Mouse (Mus musculus) intestine, postnatal 0 days (tissue): ENCODE data around the gene Rnf8. TPM values are rescaled to one million over a fixed set of nuclear protein-coding genes. Genes with fewer than 3 reads are reported as not detected.

Source experiments
- ATAC-seq: fragments of 200-750 bp; cut with Nextera tagmentation; 2 replicates; pipeline ENCODE4 v1.8.0; 2017; ENCODE audit warnings: mild to moderate bottlenecking, moderate TSS enrichment, moderate library complexity
- H3K27ac ChIP-seq: fragments of 300-500 bp; sonication (generic); 2 replicates; pipeline ENCODE4 v1.5.1; 2014; ENCODE audit warnings: mild to moderate bottlenecking, low read depth, low read length, moderate library complexity
- H3K27me3 ChIP-seq: fragments of 300-500 bp; sonication (generic); replicated peaks from 2 replicates; pipeline ENCODE4 v1.6.1; 2014; ENCODE audit warnings: low read length, mixed read lengths; ENCODE audit not compliant: control insufficient read depth, insufficient read depth
- H3K36me3 ChIP-seq: fragments of 300-500 bp; sonication (generic); 2 replicates; pipeline ENCODE4 v1.6.1; 2014; ENCODE audit warnings: mild to moderate bottlenecking, moderate library complexity; ENCODE audit not compliant: control insufficient read depth, insufficient read depth
- H3K4me1 ChIP-seq: fragments of 300-500 bp; sonication (generic); replicated peaks from 2 replicates; pipeline ENCODE4 v1.6.1; 2014; ENCODE audit warnings: antibody characterized with exemption, low read length, mixed read lengths; ENCODE audit not compliant: control insufficient read depth, insufficient read depth
- H3K4me2 ChIP-seq: fragments of 300-500 bp; sonication (generic); replicated peaks from 2 replicates; pipeline ENCODE4 v1.6.1; 2014; ENCODE audit warnings: low read depth, mild to moderate bottlenecking, moderate library complexity
- H3K4me3 ChIP-seq: fragments of 300-500 bp; sonication (generic); 2 replicates; pipeline ENCODE4 v1.5.1; 2014; ENCODE audit warnings: low read depth, low read length
- H3K9ac ChIP-seq: fragments of 300-500 bp; sonication (generic); 2 replicates; pipeline ENCODE4 v1.6.1; 2014; ENCODE audit warnings: mild to moderate bottlenecking, low read depth, low read length
- H3K9me3 ChIP-seq: fragments of 300-500 bp; sonication (generic); 2 replicates; pipeline ENCODE4 v1.6.1; 2016; ENCODE audit warnings: mixed run types; ENCODE audit not compliant: control insufficient read depth
- CTCF ChIP-seq: sonication (generic); IDR thresholded peaks from 2 replicates; pipeline ENCODE4 v1.5.1; 2016; ENCODE audit warnings: low read depth, mild to moderate bottlenecking, control low read depth, antibody characterized with exemption, moderate library complexity
- WGBS: fragments of 180-500 bp; shearing (Covaris S2); extraction: QIAGEN DNeasy Blood & Tissue Kit; methylation state at CpG from one replicate; pipeline ENCODE4 v1.1.7; 2014; 5-methylcytosine and 5-hydroxymethylcytosine counted together
- polyA plus RNA-seq: library from polyadenylated mRNA; unstranded; fragments of >200 nt; fragmentation: Nextera tagmentation; extraction: Ambion mirVana; gene quantifications from 2 replicates; pipeline ENCODE4 v1.2.1, GENCODE M21; 2015

Rnf8 gene
- polyA plus RNA-seq, 1 experiment from 2014 or later: 26.7 TPM

DNA sequence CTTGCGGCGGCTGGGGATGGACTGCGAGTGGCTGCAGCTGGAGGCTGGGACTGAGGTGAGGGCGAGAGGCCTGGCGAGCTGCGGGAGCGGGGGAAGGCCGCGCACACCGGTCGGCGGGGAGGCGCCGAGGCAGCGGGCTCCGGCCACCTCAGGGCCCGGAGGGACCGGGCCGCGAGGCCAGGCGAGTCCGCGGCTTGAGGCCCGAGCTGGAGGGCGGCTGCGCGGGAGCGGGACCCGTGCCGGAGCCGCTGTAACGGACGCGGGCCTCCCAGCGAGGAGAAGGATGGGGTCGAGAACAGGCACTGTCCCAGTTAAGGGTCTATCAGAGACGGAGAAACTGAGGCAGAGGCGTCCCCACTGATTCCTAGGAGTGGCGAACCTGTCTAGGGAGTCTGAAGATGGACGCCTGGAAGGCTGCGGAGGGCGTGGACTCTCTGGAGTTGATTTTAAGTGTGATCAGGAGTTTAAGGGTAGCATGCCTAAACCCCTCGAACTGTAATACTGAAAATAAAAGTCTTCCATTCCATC is 498 bp downstream of the Rnf8 start:
- Histone ChIP-seq H3K27me3 (no peaks in the 10 kb centered on the region), H3K4me1 (peaks cover 3% of the 10 kb centered on the region; the same call in 1 of the 2 replicates), H3K4me3 (peak overlapping the region; percentile 97), H3K9ac (peak overlapping the region; percentile 98), H3K36me3 (peaks cover 6% of the 10 kb centered on the region; the same call in 1 of the 2 replicates), H3K9me3 (no peaks in the 10 kb centered on the region), H3K4me2 (peak overlapping the region; percentile 82), H3K27ac (peak overlapping the region; percentile 96)
- TF ChIP-seq CTCF: no peak
- under 1% methylated on average over 43 of the region's 43 CpGs for WGBS
- ATAC-seq: peak; percentile 55

DNA sequence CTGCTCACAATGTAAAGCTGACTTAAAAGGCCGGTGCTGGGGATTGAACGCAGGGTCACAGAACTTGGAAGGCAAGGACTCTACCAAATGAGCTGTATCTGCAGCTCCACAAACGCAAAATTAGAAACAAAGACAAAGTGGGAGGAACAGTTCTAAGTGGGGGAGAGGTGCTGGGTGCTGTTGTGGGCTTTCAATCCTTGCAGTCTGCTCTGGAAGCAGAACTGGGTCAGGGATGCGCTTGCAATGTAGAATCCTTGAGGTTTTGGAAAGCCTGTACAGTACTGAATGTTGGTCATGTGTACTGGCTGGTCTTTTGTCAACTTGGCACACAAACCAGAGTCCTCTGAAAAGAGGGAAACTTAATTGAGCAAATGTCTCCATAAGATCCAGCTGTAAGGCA is 1.0 kb downstream of the Rnf8 start:
- Histone ChIP-seq H3K4me1 (peaks cover 3% of the 10 kb centered on the region; the same call in 1 of the 2 replicates), H3K27me3 (no peaks in the 10 kb centered on the region), H3K9ac (peak overlapping the region; percentile 98), H3K27ac (no peak overlapping the region), H3K4me3 (peak overlapping the region; percentile 97), H3K36me3 (peaks cover 7% of the 10 kb centered on the region; the same call in 1 of the 2 replicates), H3K9me3 (no peaks in the 10 kb centered on the region), H3K4me2 (peak overlapping the region; percentile 82)
- WGBS: 8% methylated on average over 4 of the region's 4 CpGs
- TF ChIP-seq CTCF: no peak
- ATAC-seq: no peak

DNA sequence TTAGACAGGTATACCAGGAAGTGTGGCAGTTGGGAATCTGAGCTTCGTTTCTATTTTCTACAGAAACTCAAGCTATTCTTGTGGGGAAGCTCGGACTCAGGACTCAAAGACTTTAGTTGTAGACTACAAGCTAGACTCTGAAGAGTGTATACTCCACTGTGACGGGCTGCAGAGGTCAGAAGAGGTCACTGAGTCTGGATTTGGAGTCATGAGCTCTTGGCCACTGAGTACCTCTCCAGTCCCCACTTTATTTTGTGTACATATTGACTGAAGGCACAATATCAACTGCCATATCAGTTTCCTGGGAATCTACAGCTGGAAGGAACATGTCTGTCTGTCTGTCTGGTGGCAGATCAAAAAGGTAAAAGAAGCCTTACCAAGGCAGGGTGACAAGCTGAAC is 4.6 kb downstream of the Rnf8 start:
- WGBS: 83% methylated on average over 3 of the region's 3 CpGs
- no peak for ATAC-seq

DNA sequence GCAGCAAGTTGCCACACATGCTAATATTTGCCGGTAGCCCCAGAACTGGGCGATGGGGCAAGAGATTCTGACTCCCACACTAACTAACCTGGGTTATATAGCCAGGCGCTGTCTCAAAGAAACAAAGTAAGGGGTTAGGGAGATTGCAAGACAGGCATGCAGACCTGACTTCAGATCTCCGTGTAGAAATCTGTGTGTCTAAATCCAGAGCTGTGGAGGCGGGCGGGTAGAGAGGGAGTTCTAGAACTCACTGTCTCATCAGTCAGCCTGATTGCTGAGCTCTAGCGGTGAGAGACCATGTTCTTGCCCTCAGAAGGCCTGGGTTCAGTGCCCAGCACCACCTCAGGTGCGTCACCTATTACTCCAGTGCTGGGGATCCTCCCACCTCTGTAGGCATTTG is 8.9 kb downstream of the Rnf8 start:
- no peak for ATAC-seq

More for the DNA sequence above, 4.6 kb downstream of the Rnf8 start:
- no peak overlapping the region for H3K27ac ChIP-seq
- peaks cover 41% of the 10 kb centered on the region for H3K36me3 ChIP-seq
- no peaks in the 10 kb centered on the region for H3K9me3 ChIP-seq
- H3K4me1 ChIP-seq: no peaks in the 10 kb centered on the region; the same call in 1 of the 2 replicates
- H3K4me2 ChIP-seq: no peak overlapping the region
- H3K9ac ChIP-seq: no peak overlapping the region
- no peak for TF ChIP-seq CTCF
- no peaks in the 10 kb centered on the region for H3K27me3 ChIP-seq
- no peak overlapping the region for H3K4me3 ChIP-seq

DNA sequence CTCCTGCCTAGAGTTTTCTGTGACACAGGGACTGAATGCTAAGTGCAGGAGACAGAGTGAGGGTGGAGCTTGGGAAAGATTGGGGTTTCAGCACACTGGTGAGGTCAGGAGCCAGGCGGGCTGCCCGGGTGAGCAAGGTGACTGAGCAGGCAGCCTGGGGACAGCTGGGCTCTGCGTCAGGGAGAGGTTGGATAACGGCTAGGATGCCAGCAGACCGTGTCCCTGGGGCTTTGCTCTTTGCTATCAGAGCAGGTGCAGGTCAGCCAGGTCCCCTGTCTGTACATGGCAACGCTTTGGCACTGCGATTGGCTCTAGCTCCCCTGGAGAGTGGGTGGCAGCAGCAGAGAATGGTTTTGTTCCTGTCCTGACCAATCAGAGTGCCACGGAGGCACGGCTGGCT is 12.7 kb downstream of the Rnf8 start:
- H3K9me3 ChIP-seq: no peaks in the 10 kb centered on the region
- WGBS: 90% methylated on average over 9 of the region's 9 CpGs
- no peak for TF ChIP-seq CTCF
- H3K9ac ChIP-seq: no peak overlapping the region
- no peaks in the 10 kb centered on the region for H3K4me1 ChIP-seq
- H3K36me3 ChIP-seq: peaks cover 76% of the 10 kb centered on the region
- H3K4me2 ChIP-seq: no peak overlapping the region
- ATAC-seq: no peak
- no peaks in the 10 kb centered on the region for H3K27me3 ChIP-seq
- no peak overlapping the region for H3K27ac ChIP-seq
- no peak overlapping the region for H3K4me3 ChIP-seq

More for the DNA sequence above, 8.9 kb downstream of the Rnf8 start:
- 86% methylated on average over 8 of the region's 8 CpGs for WGBS
- no peak overlapping the region for H3K4me3 ChIP-seq
- H3K9me3 ChIP-seq: no peaks in the 10 kb centered on the region
- no peak overlapping the region for H3K27ac ChIP-seq
- no peaks in the 10 kb centered on the region for H3K27me3 ChIP-seq
- H3K4me2 ChIP-seq: no peak overlapping the region
- no peak overlapping the region for H3K9ac ChIP-seq
- H3K4me1 ChIP-seq: no peaks in the 10 kb centered on the region
- no peak for TF ChIP-seq CTCF
- H3K36me3 ChIP-seq: peaks cover 74% of the 10 kb centered on the region

DNA sequence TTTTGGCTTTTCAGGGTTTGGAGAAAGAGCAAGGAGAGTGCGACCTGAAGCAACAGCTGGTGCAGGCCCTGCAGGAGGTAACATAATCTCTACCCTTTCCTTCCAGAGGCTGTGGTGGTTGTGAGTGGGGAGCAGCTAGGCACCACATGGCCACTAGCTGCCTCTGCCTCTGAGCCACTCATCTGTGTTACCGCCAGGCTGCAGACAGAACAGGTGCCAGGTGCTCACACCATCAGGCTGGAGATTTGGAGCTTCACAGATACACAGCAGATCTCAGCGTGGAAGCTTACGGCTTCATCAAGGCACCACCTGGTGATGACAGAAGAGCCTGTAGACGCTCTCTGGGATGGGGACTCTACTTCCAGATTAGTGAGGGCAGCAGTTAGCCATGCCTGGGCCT is 14.4 kb downstream of the Rnf8 start:
- Histone ChIP-seq H3K4me2 (no peak overlapping the region), H3K27ac (0 out of 2 replicates have a peak overlapping the region, but pooled peaks have one; percentile 5), H3K4me3 (no peak overlapping the region), H3K27me3 (no peaks in the 10 kb centered on the region), H3K36me3 (peaks cover 78% of the 10 kb centered on the region), H3K4me1 (no peaks in the 10 kb centered on the region), H3K9me3 (no peaks in the 10 kb centered on the region), H3K9ac (no peak overlapping the region)
- WGBS: 90% methylated on average over 5 of the region's 5 CpGs
- no peak for ATAC-seq
- no peak for TF ChIP-seq CTCF

DNA sequence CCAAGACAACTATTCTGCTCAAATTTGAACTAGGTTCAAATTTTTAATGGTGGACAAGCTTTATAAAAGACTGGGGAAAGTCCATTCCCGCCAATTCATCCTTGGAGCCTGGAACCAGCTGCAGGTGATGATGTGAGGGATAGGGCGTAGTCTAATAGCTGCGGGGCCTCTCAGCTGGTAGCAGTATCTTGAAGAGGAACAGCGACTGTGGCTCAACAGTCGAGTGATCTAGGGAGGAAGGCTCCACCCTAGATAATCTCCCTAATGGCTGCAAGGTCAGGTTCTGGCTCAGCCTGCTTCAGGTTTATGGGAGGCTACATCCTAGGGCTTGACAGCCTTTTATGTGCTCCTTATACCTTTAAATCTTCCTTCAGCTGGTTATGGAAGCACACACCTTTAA is 15.0 kb downstream of the Rnf8 start:
- no peak overlapping the region for H3K4me3 ChIP-seq
- peaks cover 73% of the 10 kb centered on the region for H3K36me3 ChIP-seq
- 52% methylated on average over 5 of the region's 5 CpGs for WGBS
- H3K27ac ChIP-seq: no peak overlapping the region
- no peak overlapping the region for H3K4me2 ChIP-seq
- no peaks in the 10 kb centered on the region for H3K27me3 ChIP-seq
- H3K9me3 ChIP-seq: no peaks in the 10 kb centered on the region
- no peak for TF ChIP-seq CTCF
- ATAC-seq: no peak
- H3K9ac ChIP-seq: no peak overlapping the region
- no peaks in the 10 kb centered on the region for H3K4me1 ChIP-seq
